Mouse (Mus musculus) MEL (cell line): ENCODE measurements around the gene Adgre5. TPM values are rescaled to one million over a fixed set of nuclear protein-coding genes. Genes with fewer than 3 reads are reported as not detected.

Experiments
- DNase-seq: peaks from one replicate; pipeline ENCODE4 v3.0.0; 2011; ENCODE audit warnings: low read depth, low spot score
- H3K27ac ChIP-seq: 2 replicates; pipeline ENCODE4 v1.5.1; 2012; ENCODE audit warnings: low read depth, mild to moderate bottlenecking, control low read depth, low read length, moderate library complexity; ENCODE audit not compliant: control insufficient read depth
- H3K27me3 ChIP-seq, 2 experiments: fragments of 150-350 bp in 1 of 2; sonication (generic) in 1 of 2; 2 replicates each; pipeline ENCODE4 v1.6.1; 2012; ENCODE audit warnings: low read length in 2 of 2, mild to moderate bottlenecking in 2 of 2, improper control_type of control experiment in 1 of 2, moderate library complexity in 1 of 2; ENCODE audit not compliant: insufficient read depth in 2 of 2, control insufficient read depth in 1 of 2
- H3K36me3 ChIP-seq, 2 experiments: 2 replicates each; pipeline ENCODE4 v1.6.1; 2012 to 2014; ENCODE audit warnings: low read length in 2 of 2, improper control_type of control experiment in 1 of 2, inconsistent platforms in 1 of 2, mild to moderate bottlenecking in 1 of 2; ENCODE audit not compliant: insufficient read depth in 2 of 2, control insufficient read depth in 1 of 2
- H3K4me1 ChIP-seq, 2 experiments: fragments of 150-350 bp in 1 of 2; sonication (generic) in 1 of 2; 2 replicates each; pipeline ENCODE4 v1.6.1; 2012; ENCODE audit warnings: low read length in 2 of 2, improper control_type of control experiment in 1 of 2, mild to moderate bottlenecking in 1 of 2; ENCODE audit not compliant: insufficient read depth in 2 of 2, control insufficient read depth in 1 of 2
- H3K4me3 ChIP-seq, 2 experiments: fragments of 150-350 bp in 1 of 2; sonication (generic) in 1 of 2; 2 replicates each; pipeline ENCODE4 v1.5.1; 2012; ENCODE audit warnings: low read depth in 2 of 2, low read length in 2 of 2, mild to moderate bottlenecking in 2 of 2, moderate library complexity in 2 of 2, control low read depth in 1 of 2, improper control_type of control experiment in 1 of 2; ENCODE audit not compliant: control insufficient read depth in 1 of 2, insufficient read depth in 1 of 2
- H3K79me2 ChIP-seq: 2 replicates; pipeline ENCODE4 v1.6.1; 2012; ENCODE audit warnings: mild to moderate bottlenecking, low read length, moderate library complexity; ENCODE audit not compliant: control insufficient read depth, poor library complexity, insufficient read depth
- H3K9ac ChIP-seq: 2 replicates; pipeline ENCODE4 v1.6.1; 2012; ENCODE audit warnings: low read depth, mild to moderate bottlenecking, control low read depth, low read length, moderate library complexity; ENCODE audit not compliant: control insufficient read depth, poor library complexity, severe bottlenecking
- H3K9me3 ChIP-seq: fragments of 150-350 bp; sonication (generic); replicated peaks from 2 replicates; pipeline ENCODE4 v1.6.1; 2012; ENCODE audit warnings: mild to moderate bottlenecking, low read length, improper control_type of control experiment, moderate library complexity; ENCODE audit not compliant: insufficient read depth
- BHLHE40 ChIP-seq: IDR thresholded peaks from 2 replicates; pipeline ENCODE4 v1.6.1; 2012; ENCODE audit warnings: low read depth, mild to moderate bottlenecking, inconsistent platforms, low read length, improper control_type of control experiment, borderline replicate concordance
- E2F4 ChIP-seq: IDR thresholded peaks from 2 replicates; pipeline ENCODE4 v1.6.1; 2011; ENCODE audit warnings: low read depth, low read length, improper control_type of control experiment, borderline replicate concordance
- ELF1 ChIP-seq: IDR thresholded peaks from 2 replicates; pipeline ENCODE4 v1.6.1; 2014; ENCODE audit warnings: low read depth, mild to moderate bottlenecking, inconsistent platforms, low read length, improper control_type of control experiment, moderate library complexity
- EP300 ChIP-seq, 2 experiments: IDR thresholded peaks; 2 replicates each; pipeline ENCODE4 v1.6.1; 2011; ENCODE audit warnings: improper control_type of control experiment in 2 of 2, low read length in 2 of 2, low read depth in 1 of 2, mild to moderate bottlenecking in 1 of 2
- ETS1 ChIP-seq: IDR thresholded peaks from 2 replicates; pipeline ENCODE4 v1.6.1; 2012; ENCODE audit warnings: low read depth, mild to moderate bottlenecking, inconsistent platforms, low read length, improper control_type of control experiment, moderate library complexity
- GATA1 ChIP-seq: IDR thresholded peaks from 2 replicates; pipeline ENCODE4 v1.6.1; 2011; ENCODE audit warnings: low read depth, low read length, improper control_type of control experiment
- JUND ChIP-seq: IDR thresholded peaks from 2 replicates; pipeline ENCODE4 v1.6.1; 2011; ENCODE audit warnings: low read depth, mild to moderate bottlenecking, improper control_type of control experiment, low read length
- KAT2A ChIP-seq: conservative IDR thresholded peaks from 2 replicates; pipeline ENCODE4 v1.6.1; 2012; ENCODE audit warnings: low read depth, low read length, improper control_type of control experiment, inconsistent platforms
- MAFK ChIP-seq: IDR thresholded peaks from 2 replicates; pipeline ENCODE4 v1.6.1; 2011; ENCODE audit warnings: low read depth, mild to moderate bottlenecking, low read length, improper control_type of control experiment, borderline replicate concordance
- MAZ ChIP-seq: IDR thresholded peaks from 2 replicates; pipeline ENCODE4 v1.6.1; 2012; ENCODE audit warnings: low read depth, mild to moderate bottlenecking, inconsistent platforms, low read length, improper control_type of control experiment
- MXI1 ChIP-seq: IDR thresholded peaks from 2 replicates; pipeline ENCODE4 v1.6.1; 2011; ENCODE audit warnings: mild to moderate bottlenecking, low read depth, low read length, improper control_type of control experiment
- MYB ChIP-seq: IDR thresholded peaks from 2 replicates; pipeline ENCODE4 v1.6.1; 2011; ENCODE audit warnings: mild to moderate bottlenecking, low read depth, low read length, improper control_type of control experiment
- NELFE ChIP-seq: IDR thresholded peaks from 2 replicates; pipeline ENCODE4 v1.6.1; 2011; ENCODE audit warnings: low read depth, low read length, improper control_type of control experiment
- POLR2AphosphoS2 ChIP-seq: IDR thresholded peaks from 2 replicates; pipeline ENCODE4 v1.6.1; 2011; ENCODE audit warnings: low read length, improper control_type of control experiment
- POLR2AphosphoS5 ChIP-seq: IDR thresholded peaks from 2 replicates; pipeline ENCODE4 v1.6.1; 2012; ENCODE audit warnings: low read depth, borderline replicate concordance, mild to moderate bottlenecking, inconsistent platforms, low read length, moderate library complexity, mixed read lengths
- RCOR1 ChIP-seq: IDR thresholded peaks from 2 replicates; pipeline ENCODE4 v1.6.1; 2012; ENCODE audit warnings: low read depth, mild to moderate bottlenecking, inconsistent platforms, low read length, improper control_type of control experiment
- SIN3A ChIP-seq: IDR thresholded peaks from 2 replicates; pipeline ENCODE4 v1.6.1; 2012; ENCODE audit warnings: low read length, improper control_type of control experiment, inconsistent platforms
- SMC3 ChIP-seq: IDR thresholded peaks from 2 replicates; pipeline ENCODE4 v1.6.1; 2011; ENCODE audit warnings: low read depth, low read length, improper control_type of control experiment
- TBP ChIP-seq: IDR thresholded peaks from 2 replicates; pipeline ENCODE4 v1.8.0; 2011; ENCODE audit warnings: low read depth, low read length, improper control_type of control experiment
- TCF12 ChIP-seq: IDR thresholded peaks from 2 replicates; pipeline ENCODE4 v1.6.1; 2014; ENCODE audit warnings: low read depth, mild to moderate bottlenecking, inconsistent platforms, low read length, improper control_type of control experiment, moderate library complexity
- UBTF ChIP-seq: IDR thresholded peaks from 2 replicates; pipeline ENCODE4 v1.6.1; 2012; ENCODE audit warnings: low read depth, mild to moderate bottlenecking, inconsistent platforms, low read length, improper control_type of control experiment, moderate library complexity, borderline replicate concordance; ENCODE audit not compliant: insufficient read depth
- USF1 ChIP-seq: IDR thresholded peaks from 2 replicates; pipeline ENCODE4 v1.6.1; 2014; ENCODE audit warnings: low read depth, mild to moderate bottlenecking, inconsistent platforms, low read length, improper control_type of control experiment, moderate library complexity
- ZKSCAN1 ChIP-seq: IDR thresholded peaks from 2 replicates; pipeline ENCODE4 v1.6.1; 2012; ENCODE audit warnings: low read depth, mild to moderate bottlenecking, inconsistent platforms, low read length, improper control_type of control experiment, moderate library complexity
- ZMIZ1 ChIP-seq: IDR thresholded peaks from 2 replicates; pipeline ENCODE4 v1.6.1; 2012; ENCODE audit warnings: low read depth, mild to moderate bottlenecking, inconsistent platforms, low read length, improper control_type of control experiment, moderate library complexity
- polyA plus RNA-seq, 2 experiments: library from polyadenylated mRNA; stranded (reverse) in 1 of 2; unstranded in 1 of 2; fragments of >175 nt in 1 of 2; fragments of >200 nt in 1 of 2; gene quantifications; 2 replicates each; pipeline versions ENCODE4 v1.2.1 to v1.2.4; 2012; ENCODE audit warnings: low replicate concordance in 2 of 2, low read depth in 1 of 2; ENCODE audit not compliant: insufficient read length in 2 of 2, insufficient read depth in 1 of 2, missing spikeins in 1 of 2
- total RNA-seq: library from RNA; depleted of rRNA; stranded (reverse); fragments of 300-350 nt; gene quantifications from 2 replicates; pipeline ENCODE4 v1.2.3, GENCODE M21; 2012

Adgre5 gene
- total and polyA plus RNA-seq, 3 experiments: 18.5 to 21.4 TPM; not detected in 1

DNA sequence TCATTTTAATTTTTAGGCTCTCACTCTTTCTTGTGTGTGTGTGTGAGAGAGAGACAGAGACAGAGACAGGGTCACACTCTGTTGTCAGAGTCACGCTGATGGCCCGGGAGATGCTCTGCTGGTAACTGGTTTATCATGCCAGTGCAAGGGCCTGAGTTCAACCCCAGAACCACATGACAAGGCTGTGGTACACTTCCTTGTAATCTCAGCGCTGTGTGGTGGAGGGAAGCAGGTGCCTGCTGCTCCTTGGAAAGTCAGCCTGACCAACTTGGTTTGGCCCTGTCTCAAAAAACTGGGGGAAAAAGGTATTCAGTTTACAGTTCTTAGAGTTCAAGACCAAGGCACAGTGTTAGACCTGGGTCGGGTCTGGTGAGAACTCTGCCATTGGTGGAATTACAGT lies 26.3 kb upstream of the Adgre5 start (continued):
- TF ChIP-seq ZMIZ1: no peak
- no peak for TF ChIP-seq ELF1
- TF ChIP-seq JUND: no peak
- no peak for TF ChIP-seq POLR2AphosphoS5
- no peak for TF ChIP-seq MAZ
- TF ChIP-seq MAFK: no peak; the same call in 1 of the 2 replicates
- TF ChIP-seq E2F4: no peak
- no peak for TF ChIP-seq POLR2AphosphoS2
- no peak for TF ChIP-seq ZKSCAN1

DNA sequence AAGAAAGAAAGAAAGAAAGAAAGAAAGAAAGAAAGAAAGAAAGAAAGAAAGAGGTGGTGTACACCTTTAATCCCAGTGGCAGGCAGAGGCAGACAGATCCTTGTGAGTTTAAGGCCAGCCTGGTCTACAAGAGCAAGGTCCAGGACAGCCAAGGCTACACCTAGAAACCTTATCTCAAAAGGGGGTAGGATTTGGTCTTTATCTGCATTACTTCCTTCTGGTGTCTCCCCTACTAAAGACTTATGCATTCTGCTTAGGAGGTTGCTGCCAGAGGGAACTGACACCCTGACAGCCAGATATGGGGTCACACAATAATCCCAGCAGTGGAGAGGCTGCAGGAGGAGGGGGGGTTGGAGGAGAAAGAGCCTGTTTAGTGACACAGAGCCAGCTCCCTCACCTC lies 24.5 kb upstream of the Adgre5 start:
- no peaks in the 10 kb centered on the region for H3K9me3 ChIP-seq
- no peak overlapping the region for H3K9ac ChIP-seq
- H3K27me3 ChIP-seq: no peaks in the 10 kb centered on the region
- H3K4me1 ChIP-seq: peaks cover 12 to 37% of the 10 kb centered on the region in 2 experiments
- no peaks in the 10 kb centered on the region for H3K79me2 ChIP-seq
- peaks cover 0 to 18% of the 10 kb centered on the region in 2 experiments; a peak in 2 of 4 replicates for H3K36me3 ChIP-seq
- no peak overlapping the region for H3K27ac ChIP-seq
- TF ChIP-seq SIN3A (peak; percentile 28; the same call in 1 of the 2 replicates), MYB (no peak), MXI1 (no peak), GATA1 (peak; percentile 66), EP300 (IDR thresholded peaks at IDR 0.05; ENCODE audit: low read depth in 1 of 2, low read length in 2 of 2) (peak; percentile 33 to 38; a peak in 2 of 4 replicates), RCOR1 (peak; percentile 63), SMC3 (no peak), KAT2A (no peak), TCF12 (no peak), UBTF (no peak), TBP (0 out of 2 replicates have a peak, but pooled peaks have one; percentile 15), USF1 (no peak), BHLHE40 (no peak), NELFE (no peak), ETS1 (0 out of 2 replicates have a peak, but pooled peaks have one; percentile 47)
- no peak overlapping the region for H3K4me3 ChIP-seq
- DNase-seq: peak; percentile 47
